Mouse (Mus musculus) olfactory bulb, adult 2 months (tissue): ENCODE data around the gene Shroom1. TPM values are rescaled to one million over a fixed set of nuclear protein-coding genes. Genes with fewer than 3 reads are reported as not detected.
A peak's percentile ranks its signal among the peaks of the same experiment; 100 is the strongest.

Experiments
- H3K27ac ChIP-seq: fragments of 200-500 bp; 2 replicates; pipeline ENCODE4 v1.5.1; 2012; ENCODE audit warnings: low read depth, low read length; ENCODE audit not compliant: insufficient read depth
- H3K4me1 ChIP-seq: fragments of 200-500 bp; 2 replicates; pipeline ENCODE4 v1.6.1; 2012; ENCODE audit warnings: low read length; ENCODE audit not compliant: control insufficient read depth, insufficient read depth
- H3K4me3 ChIP-seq: fragments of 200-500 bp; 2 replicates; pipeline ENCODE4 v1.5.1; 2012; ENCODE audit warnings: mild to moderate bottlenecking, low read depth, low read length, moderate library complexity; ENCODE audit not compliant: insufficient read depth
- CTCF ChIP-seq: fragments of 200-500 bp; IDR thresholded peaks from 2 replicates; pipeline ENCODE4 v1.5.1; 2012; ENCODE audit warnings: low read depth, mild to moderate bottlenecking, low read length, moderate library complexity; ENCODE audit not compliant: insufficient read depth
- POLR2A ChIP-seq: fragments of 200-500 bp; IDR thresholded peaks from 2 replicates; pipeline ENCODE4 v1.6.1; 2012; ENCODE audit warnings: mild to moderate bottlenecking, low read depth, low read length, moderate library complexity; ENCODE audit not compliant: insufficient read depth
- WGBS: fragments of 180-500 bp; shearing (Covaris S2); methylation state at CpG from one replicate; pipeline ENCODE4 v1.1.7; 2018; 5-methylcytosine and 5-hydroxymethylcytosine counted together
- polyA plus RNA-seq: library from polyadenylated mRNA; stranded (reverse); fragments of >200 nt; gene quantifications from 2 replicates; pipeline ENCODE4 v1.2.4, GENCODE M21; 2012; ENCODE audit warnings: low replicate concordance; ENCODE audit not compliant: missing spikeins, insufficient read depth, insufficient read length

The Shroom1 gene
- polyA plus RNA-seq, 1 experiment = not detected

DNA sequence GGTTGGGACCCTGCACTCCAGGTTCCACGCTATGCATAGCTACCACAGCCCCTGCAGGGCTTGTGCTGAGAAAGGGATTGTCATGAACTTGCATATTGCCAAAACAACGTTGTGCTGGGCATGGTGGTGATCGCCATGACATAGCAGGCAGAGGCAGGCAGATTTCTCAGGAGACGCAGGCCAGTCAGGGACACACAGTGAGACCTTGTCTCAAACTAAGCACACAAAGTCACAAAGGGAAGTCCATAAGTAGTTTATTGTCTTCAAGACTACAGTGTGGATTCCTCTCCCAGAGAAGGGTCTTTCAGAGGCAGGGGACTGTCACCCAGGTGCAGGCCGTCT is 28.3 kb upstream of the Shroom1 start:
- 91% methylated on average over 5 of the region's 5 CpGs for WGBS
- no peak for TF ChIP-seq CTCF
- no peak for TF ChIP-seq POLR2A
- Histone ChIP-seq H3K4me1 (peaks cover 6% of the 10 kb centered on the region; the same call in 1 of the 2 replicates), H3K4me3 (no peak overlapping the region), H3K27ac (no peak overlapping the region)

DNA sequence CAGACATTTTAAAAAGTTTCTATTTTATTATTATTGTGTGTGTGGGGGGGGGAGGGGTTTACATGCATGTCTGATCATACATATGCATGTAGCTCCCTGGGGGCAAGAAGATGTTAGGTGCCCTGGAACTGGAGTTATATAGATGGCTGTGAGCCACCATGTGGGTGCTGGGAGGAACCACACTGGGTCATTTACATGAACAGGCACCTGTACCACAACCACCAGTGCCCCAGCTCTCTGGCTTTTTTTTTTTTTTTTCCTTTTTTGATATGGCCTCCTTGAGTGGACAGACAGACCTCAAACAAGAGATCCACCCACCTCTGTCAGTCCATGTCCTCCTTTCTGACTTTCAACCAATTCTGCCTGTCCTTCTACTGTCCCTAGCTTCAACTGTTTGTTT is 27.8 kb upstream of the Shroom1 start:
- TF ChIP-seq POLR2A = no peak
- no peak for TF ChIP-seq CTCF
- Histone ChIP-seq H3K27ac (no peak overlapping the region), H3K4me3 (no peak overlapping the region), H3K4me1 (peaks cover 6% of the 10 kb centered on the region; the same call in 1 of the 2 replicates)

GRCm38 (mm10) chr11:53430300-53430669 is 26.7 kb upstream of the Shroom1 start:
- H3K27ac ChIP-seq = peak overlapping the region; percentile 92
- peak overlapping the region; percentile 86 for H3K4me3 ChIP-seq
- peaks cover 5% of the 10 kb centered on the region; the same call in 1 of the 2 replicates for H3K4me1 ChIP-seq
- under 1% methylated on average over 34 of the region's 34 CpGs for WGBS
- TF ChIP-seq POLR2A (no peak), CTCF (no peak)

DNA sequence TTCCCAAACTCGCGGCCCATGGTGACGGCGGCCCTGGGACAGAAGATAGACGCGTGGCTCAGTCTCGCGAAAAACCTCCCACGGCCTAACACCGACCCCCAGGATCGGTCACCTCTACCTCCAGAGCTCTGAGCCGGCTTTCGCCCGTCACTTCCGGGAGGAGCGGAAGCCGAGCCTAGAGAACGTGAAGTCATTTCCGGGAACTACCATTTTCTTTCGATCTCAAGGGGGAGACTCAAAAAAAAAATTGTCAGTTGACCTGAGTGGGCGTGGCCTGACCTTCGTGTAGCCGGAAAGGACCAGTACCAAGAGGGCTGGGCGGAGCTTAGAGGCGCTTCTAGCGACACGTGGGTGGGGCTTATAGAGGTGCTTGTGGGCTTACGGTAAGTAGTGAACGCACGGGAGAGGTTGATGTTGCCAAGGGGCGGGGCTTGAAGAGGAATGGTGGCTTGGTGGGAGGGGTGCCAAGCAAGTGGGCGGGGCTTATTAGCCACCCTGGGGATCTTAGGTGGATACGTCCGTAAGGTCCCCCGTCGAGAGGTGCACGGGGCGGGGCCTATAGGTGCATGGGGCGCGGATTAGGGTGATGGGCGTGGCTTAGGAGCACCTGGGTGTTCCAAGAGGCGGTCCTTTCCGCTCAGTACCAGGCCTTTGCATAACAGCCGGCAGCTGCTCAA is 26.2 kb upstream of the Shroom1 start, which contains the start of the genes Uqcrq and Gdf9:
Uqcrq (minus strand) TSS at position 162 of the 677 bp plus-strand sequence.
Gdf9 (plus strand) TSS at position 354 of the 677 bp plus-strand sequence.
- whole genome bisulfite sequencing = under 1% methylated on average over 44 of the region's 44 CpGs
- Histone ChIP-seq H3K4me3 (peak within 1 kb of the TSS; percentile 86), H3K4me1 (peaks cover 2% of the 10 kb centered on the region; the same call in 1 of the 2 replicates), H3K27ac (peak within 1 kb of the TSS; percentile 92)
- TF ChIP-seq CTCF (no peak), POLR2A (peak; percentile 82)

DNA sequence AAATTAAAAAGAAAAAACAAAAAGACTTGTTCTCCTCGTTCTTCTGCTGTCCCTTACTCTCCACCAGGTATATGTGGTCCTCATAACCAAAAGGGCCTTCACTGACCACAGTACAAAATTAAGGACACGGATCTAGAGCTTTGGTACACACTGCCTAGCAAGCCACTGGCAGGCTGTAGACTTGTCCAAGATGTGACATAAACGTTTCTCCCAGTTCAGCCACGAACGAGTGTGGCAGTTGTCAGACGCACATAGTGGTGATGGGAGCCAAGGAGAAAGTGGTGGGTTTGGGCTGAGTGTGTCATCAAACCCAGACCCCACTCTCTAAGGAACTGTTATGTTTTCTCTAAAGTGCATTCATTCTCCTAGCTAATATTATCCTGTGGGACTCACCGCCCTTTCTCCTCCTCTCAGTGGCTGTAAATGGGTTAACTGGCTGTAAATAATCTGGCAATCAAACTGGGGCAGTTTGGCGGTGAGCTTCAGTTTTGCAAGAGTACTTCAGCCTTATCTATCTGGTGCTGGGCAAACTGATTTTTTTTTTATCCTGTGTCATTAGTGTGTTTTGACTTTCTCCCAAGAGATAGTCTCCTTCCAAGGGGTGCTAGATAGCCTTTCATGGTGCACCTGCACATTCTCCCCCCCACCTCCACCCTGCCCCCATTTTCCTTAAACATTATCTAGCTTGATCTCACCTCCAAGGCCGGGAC is 25.5 kb upstream of the Shroom1 start:
- peaks cover 2% of the 10 kb centered on the region; the same call in 1 of the 2 replicates for H3K4me1 ChIP-seq
- H3K27ac ChIP-seq = peak overlapping the region; percentile 70
- peak overlapping the region; percentile 86 for H3K4me3 ChIP-seq
- WGBS = 10% methylated on average over 9 of the region's 9 CpGs
- TF ChIP-seq POLR2A = no peak

DNA sequence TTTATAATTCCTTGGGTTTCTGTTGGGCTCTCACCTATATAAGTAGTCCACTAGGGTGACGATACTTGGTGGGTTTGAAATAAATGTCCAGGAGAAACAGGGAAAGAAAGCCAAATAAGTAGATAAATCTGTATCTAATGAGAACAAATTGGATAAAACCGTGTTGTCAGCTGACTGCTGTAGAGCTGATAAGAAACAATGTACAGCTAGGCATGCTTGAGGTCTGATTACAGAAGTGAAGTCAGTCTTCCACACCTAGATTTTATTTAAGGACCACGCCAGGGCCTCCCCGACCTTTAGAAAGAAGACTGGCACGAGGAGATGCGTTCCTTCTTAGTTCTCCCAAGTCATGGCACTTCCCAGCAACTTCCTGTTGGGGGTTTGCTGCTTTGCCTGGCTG is 23.9 kb upstream of the Shroom1 start:
- H3K27ac ChIP-seq = no peak overlapping the region
- WGBS = 66% methylated on average over 6 of the region's 6 CpGs

GRCm38 (mm10) chr11:53435504-53435903 is 21.5 kb upstream of the Shroom1 start:
- TF ChIP-seq CTCF = no peak
- no peak for TF ChIP-seq POLR2A
- H3K27ac ChIP-seq = no peak overlapping the region
- 87% methylated on average over 8 of the region's 8 CpGs for WGBS
- no peak overlapping the region for H3K4me3 ChIP-seq
- H3K4me1 ChIP-seq = no peaks in the 10 kb centered on the region

More for the DNA sequence above, 23.9 kb upstream of the Shroom1 start:
- H3K4me1 ChIP-seq = peaks cover 2% of the 10 kb centered on the region; the same call in 1 of the 2 replicates
- H3K4me3 ChIP-seq = no peak overlapping the region
- TF ChIP-seq POLR2A (no peak), CTCF (no peak)

DNA sequence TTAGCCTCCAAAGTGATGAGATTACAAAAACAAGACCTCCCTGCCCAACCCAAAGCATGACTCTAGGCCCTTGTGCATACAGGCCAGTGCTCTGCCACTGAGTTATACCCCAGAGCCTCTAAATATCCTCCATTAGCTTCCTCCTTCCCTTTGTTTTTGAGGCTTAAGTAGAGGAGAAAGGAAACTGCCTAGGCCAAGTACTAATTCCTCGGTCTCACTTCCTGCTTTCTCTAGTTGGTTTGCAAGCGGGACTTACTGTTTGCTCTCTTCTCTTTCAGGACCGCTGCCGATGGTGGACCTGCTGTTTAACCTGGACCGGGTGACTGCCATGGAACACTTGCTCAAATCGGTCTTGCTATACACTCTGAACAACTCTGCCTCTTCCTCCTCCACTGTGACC is 20.7 kb upstream of the Shroom1 start:
- no peaks in the 10 kb centered on the region for H3K4me1 ChIP-seq
- 89% methylated on average over 6 of the region's 6 CpGs for WGBS
- no peak for TF ChIP-seq POLR2A
- TF ChIP-seq CTCF = no peak
- no peak overlapping the region for H3K4me3 ChIP-seq
- no peak overlapping the region for H3K27ac ChIP-seq

DNA sequence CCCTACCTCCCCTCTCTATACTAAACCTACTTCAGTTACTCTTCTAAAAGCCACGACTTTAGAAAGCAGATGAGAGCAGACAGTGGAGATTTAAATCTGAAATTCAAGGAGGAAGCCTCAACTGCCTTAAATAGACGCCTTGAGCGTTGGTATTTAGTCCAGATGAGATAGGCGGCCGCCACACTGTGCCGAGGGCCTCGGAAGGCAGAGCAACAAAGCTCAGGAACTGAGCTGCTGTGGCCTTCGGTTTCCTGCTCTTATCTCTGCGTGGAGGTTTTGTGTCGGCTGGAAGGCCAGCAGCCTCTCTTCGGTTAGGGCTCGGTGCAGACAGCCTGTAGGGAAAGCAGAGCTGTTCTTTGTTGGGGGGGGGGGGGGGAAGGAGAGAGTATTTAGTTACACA is 15.1 kb upstream of the Shroom1 start:
- H3K27ac ChIP-seq = no peak overlapping the region
- WGBS = 62% methylated on average over 12 of the region's 12 CpGs
- H3K4me3 ChIP-seq = no peak overlapping the region
- TF ChIP-seq CTCF (no peak), POLR2A (no peak)
- no peaks in the 10 kb centered on the region for H3K4me1 ChIP-seq

GRCm38 (mm10) chr11:53443861-53444260 is 13.1 kb upstream of the Shroom1 start:
- Histone ChIP-seq H3K4me1 (no peaks in the 10 kb centered on the region), H3K27ac (no peak overlapping the region), H3K4me3 (no peak overlapping the region)
- TF ChIP-seq CTCF (no peak), POLR2A (no peak)
- WGBS = 24% methylated on average over 6 of the region's 6 CpGs
